Mouse (Mus musculus) retina, postnatal 1 day (tissue): ENCODE results near the gene Alpi.

Experiments used
- DNase-seq: peaks from one replicate; pipeline ENCODE4 v3.0.0-alpha.2; 2012

Alpi gene

DNA sequence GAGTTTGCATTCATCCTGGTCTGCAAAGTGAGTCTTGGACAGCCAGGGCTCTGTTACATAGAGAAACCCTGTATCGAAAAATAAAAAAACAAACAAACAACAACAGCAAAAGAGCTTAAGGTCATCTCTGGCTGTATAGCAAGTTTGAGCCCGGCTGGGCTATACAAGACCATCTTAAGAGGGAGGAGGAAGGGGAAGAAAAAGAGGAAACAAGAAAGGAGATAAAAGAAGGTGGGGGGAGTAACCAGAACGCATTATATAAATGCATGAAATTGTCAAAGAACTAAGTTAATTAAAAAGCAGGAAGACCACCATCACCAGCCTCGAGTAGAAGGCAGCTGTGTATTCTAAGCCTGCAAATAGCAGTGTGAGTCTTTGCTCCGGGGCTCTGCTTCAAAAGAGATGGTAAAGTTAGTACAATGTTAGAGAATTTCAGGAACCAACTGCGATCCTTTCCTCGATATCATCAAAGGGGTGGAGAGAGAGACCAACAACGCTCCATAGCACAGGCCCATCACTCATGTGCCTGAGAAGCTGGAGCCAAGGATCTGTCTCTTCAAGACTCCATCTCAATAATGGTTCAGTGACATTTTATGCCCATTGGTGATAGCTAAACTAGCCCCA, 42.3 kb downstream of the Alpi start:
- DNase-seq, result no peak

DNA sequence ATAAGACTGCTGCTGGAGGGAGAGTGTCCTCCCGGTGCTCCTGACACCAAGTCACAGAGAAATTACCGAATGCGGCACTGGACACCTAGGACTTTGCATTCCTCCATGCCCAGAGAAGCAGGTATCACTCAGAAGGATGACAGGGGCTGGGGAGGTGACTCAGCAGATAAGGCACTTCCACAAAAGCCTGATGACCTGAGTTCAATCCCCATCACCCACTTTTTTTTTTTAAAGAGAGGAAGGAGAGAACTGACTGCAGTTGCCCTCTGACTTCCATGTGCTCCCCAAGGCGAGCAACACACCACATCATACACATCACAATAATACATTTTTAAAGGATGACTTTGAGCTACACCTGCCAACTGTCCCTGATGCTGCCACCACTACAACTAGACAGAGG, 44.3 kb downstream of the Alpi start:
- DNase-seq, result no peak

DNA sequence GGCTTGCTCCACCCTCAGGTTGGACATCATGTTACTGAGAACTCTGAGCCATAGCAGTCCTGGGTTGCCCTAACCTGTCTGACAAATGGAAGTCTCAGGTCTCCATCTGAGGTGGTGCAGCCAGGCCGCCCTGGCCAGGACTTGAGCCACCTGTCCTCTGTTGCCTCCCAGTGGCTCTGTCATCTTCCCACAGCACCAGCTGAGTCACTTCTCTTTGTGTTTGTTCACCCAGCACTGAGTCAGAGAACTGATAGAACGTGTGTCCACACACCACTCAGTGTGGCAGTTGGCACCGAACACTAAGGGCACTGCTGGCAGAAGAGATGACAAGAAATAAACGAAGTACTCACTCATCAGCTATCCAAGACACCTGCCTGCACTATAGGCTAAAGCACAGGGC, 50.0 kb downstream of the Alpi start:
- no peak for DNase-seq

DNA sequence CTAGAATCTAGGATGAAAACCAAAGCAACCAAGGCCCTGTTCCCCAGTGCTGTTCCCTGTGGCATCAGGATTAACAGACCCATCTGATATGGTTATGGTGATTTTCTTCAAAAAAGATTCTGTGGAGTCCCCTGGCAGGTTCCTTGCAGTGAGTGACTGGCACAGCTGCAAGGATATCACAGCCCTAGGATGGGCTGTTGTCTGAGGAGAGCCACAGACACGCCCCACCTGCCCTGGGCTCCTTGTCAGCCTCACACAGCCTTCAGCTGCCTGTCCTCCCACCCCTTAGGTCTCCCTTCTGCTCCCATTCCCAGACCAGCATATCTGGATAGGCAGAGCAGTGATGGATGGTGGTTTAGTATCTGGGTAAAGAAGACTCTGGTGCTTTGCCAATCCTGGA, 50.7 kb downstream of the Alpi start:
- DNase-seq, result no peak

DNA sequence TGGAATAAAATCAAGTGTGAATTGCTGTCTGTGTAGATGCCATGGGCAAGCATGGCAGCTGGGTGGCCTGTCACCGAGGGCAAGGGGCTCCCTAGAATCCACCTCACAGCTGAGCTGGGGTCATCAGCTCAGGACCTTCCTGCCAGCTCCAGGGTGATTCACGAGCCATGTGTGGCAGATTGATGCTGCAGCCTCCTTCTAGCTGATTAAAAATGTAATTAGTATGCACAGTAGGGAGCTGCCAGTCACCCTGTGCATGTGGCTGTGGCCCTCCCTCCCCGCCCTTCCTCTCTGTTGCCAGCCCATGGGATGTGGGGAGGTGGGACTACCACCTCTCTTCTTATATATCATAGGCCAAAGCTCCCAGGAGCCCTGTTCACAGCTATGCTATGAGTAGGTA, 51.3 kb downstream of the Alpi start:
- peak; percentile 16 for DNase-seq
